Comparison of ENCODE assay signal across 20 mouse cellular contexts in genomic region chr1:32270519-32270918, GRCm38 (mm10).
DNase-seq lines count a peak whose midpoint lies in the region; ATAC-seq and TF ChIP-seq lines count a peak whose summit lies in the region.
"Had no signal": no experiment of that assay in that cellular context is flagged by ENCODE, and none has a peak within 500 bp of the region (broad histone marks: within the 10 kb centered on the region; RNA-seq: fewer than 3 reads in every experiment).

No protein-coding gene starts in this region.

- peak; percentile 15; the same call in 1 of the 2 replicates for ATAC-seq in heart, embryonic 12.5 days (ENCODE audit: insufficient number of reproducible peaks, low FRiP score)
- ATAC-seq in kidney, postnatal 0 days (replicated peaks; ENCODE audit: low FRiP score, low read depth): 0 out of 2 replicates have a peak, but pooled peaks have one; percentile 25
- ATAC-seq: intestine, embryonic 16.5 days had no signal

- no peak overlapping the region for H3K4me3 ChIP-seq in heart, embryonic 12.5 days
- H3K4me3 ChIP-seq in kidney, postnatal 0 days (replicated peaks; ENCODE audit: low read depth, low read length): no peak overlapping the region
- H3K4me3 ChIP-seq: hindbrain, embryonic 15.5 days had no signal

- no peaks in the 10 kb centered on the region for H3K36me3 ChIP-seq in heart, embryonic 12.5 days
- no peaks in the 10 kb centered on the region for H3K36me3 ChIP-seq in kidney, postnatal 0 days (ENCODE audit: insufficient read depth, low read length)
- H3K36me3 ChIP-seq: hindbrain, embryonic 15.5 days had no signal

- H3K27me3 ChIP-seq in heart, embryonic 12.5 days (replicated peaks): no peaks in the 10 kb centered on the region
- H3K27me3 ChIP-seq in kidney, postnatal 0 days (ENCODE audit: insufficient read depth, low read length): no peaks in the 10 kb centered on the region
- H3K27me3 ChIP-seq: hindbrain, embryonic 15.5 days had no signal

- H3K27ac ChIP-seq in heart, embryonic 12.5 days (ENCODE audit: poor library complexity, severe bottlenecking): no peak overlapping the region
- no peak overlapping the region for H3K27ac ChIP-seq in kidney, postnatal 0 days
- H3K27ac ChIP-seq: hindbrain, embryonic 15.5 days had no signal

- DNase-seq in cerebellum, postnatal 10 days: peak; percentile 58 to 69
- DNase-seq in cerebellum, adult 11 months: no peak
- DNase-seq in heart, postnatal 14 days: no peak
- DNase-seq in kidney, postnatal 0 days (ENCODE audit: low spot score): no peak
- DNase-seq in kidney, adult 8-10 months: no peak
- peak; percentile 4 for DNase-seq in R1 (ENCODE audit: low read depth, low spot score)
- DNase-seq in adrenal gland, postnatal 10 days: no peak
- DNase-seq: adrenal gland, postnatal 36 days; cerebellum, adult 18-20 months; gastrocnemius, postnatal 10 days; heart, adult 11 months; heart, postnatal 10 days; kidney, postnatal 10 days; lung, postnatal 4 days; right cerebral cortex, postnatal 25 days; spleen, adult 18-20 months had no signal

- no peak for TF ChIP-seq CTCF in kidney, postnatal 0 days (IDR thresholded peaks at IDR 0.05; ENCODE audit: low read depth)

- H3K9me3 ChIP-seq in heart, embryonic 12.5 days (replicated peaks): 0 out of 2 replicates have a peak, but pooled peaks cover 10% of the 10 kb centered on the region
- H3K9me3 ChIP-seq in kidney, postnatal 0 days (replicated peaks; ENCODE audit: low read length): no peaks in the 10 kb centered on the region
- H3K9me3 ChIP-seq: hindbrain, embryonic 15.5 days had no signal

- no peak overlapping the region for H3K9ac ChIP-seq in heart, embryonic 12.5 days
- no peak overlapping the region for H3K9ac ChIP-seq in kidney, postnatal 0 days (ENCODE audit: low read depth, low read length)
- H3K9ac ChIP-seq: hindbrain, embryonic 15.5 days had no signal

- intact Hi-C loops in heart, postnatal 14 days (cut with DNase I): no loop called here

- WGBS in heart, embryonic 12.5 days: 87% methylated on average over 3 of the region's 3 CpGs
- WGBS in kidney, postnatal 0 days: 74% methylated on average over 3 of the region's 3 CpGs

- H3K4me1 ChIP-seq in heart, embryonic 12.5 days (replicated peaks): no peaks in the 10 kb centered on the region
- H3K4me1 ChIP-seq in kidney, postnatal 0 days (replicated peaks; ENCODE audit: insufficient read depth, low read length): no peaks in the 10 kb centered on the region
- H3K4me1 ChIP-seq: hindbrain, embryonic 15.5 days had no signal

- no peak overlapping the region for H3K4me2 ChIP-seq in heart, embryonic 12.5 days
- H3K4me2 ChIP-seq in kidney, postnatal 0 days (ENCODE audit: low read length): no peak overlapping the region
- H3K4me2 ChIP-seq: heart, embryonic 11.5 days; hindbrain, embryonic 15.5 days had no signal

Comparison
In these comparisons a context has a peak if more than half of its experiments do, and no peak if none do; other contexts are left out.
1. DNase-seq: peak in cerebellum, postnatal 10 days (2 of 2) and R1 (single experiment); none in cerebellum, adult 11 months (single experiment), heart, postnatal 14 days (0 of 2), kidney, postnatal 0 days (single experiment), kidney, adult 8-10 months (0 of 2) and adrenal gland, postnatal 10 days (single experiment).